Mouse (Mus musculus) thymus, postnatal 0 days (tissue): ENCODE measurements around the gene Slc5a5. TPM values are rescaled to one million over a fixed set of nuclear protein-coding genes. Genes with fewer than 3 reads are reported as not detected.
A peak's percentile ranks its signal among the peaks of the same experiment; 100 is the strongest.
"Not testable (repeated sequence)": the region's sequence is repeated elsewhere in the genome, so short reads cannot be mapped to it uniquely, and the experiment has no call there.

Experiments used
- DNase-seq: peaks from one replicate; pipeline ENCODE4 v3.0.0-alpha.2; 2015; ENCODE audit warnings: low spot score
- polyA plus RNA-seq: library from polyadenylated mRNA; unstranded; fragments of >200 nt; fragmentation: Nextera tagmentation; extraction: Ambion mirVana; gene quantifications from 2 replicates; pipeline ENCODE4 v1.2.1, GENCODE M21; 2015

The Slc5a5 gene
- polyA plus RNA-seq, 1 experiment from 2014 or later: 0.49 TPM

DNA sequence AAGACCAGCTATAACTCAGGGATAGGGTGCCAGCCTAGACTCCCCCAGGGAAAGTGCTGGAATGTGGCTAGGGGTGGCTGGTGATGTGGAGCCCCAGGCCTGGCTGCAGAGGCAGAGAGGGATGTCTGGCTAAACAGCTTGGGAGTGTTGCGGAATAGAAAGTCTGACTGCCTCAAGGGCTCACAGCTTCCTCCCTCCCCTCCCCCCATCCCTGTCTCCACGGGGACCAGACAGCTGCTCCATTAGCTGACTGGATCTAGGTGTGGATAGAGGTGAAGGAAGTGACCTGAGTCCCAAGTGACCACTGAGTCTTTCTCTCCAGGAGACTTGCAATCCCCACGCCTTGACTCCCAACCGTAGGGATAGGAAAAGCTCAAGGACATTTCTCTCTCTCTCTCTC lies 10.6 kb upstream of the Slc5a5 start:
- no peak for DNase-seq

DNA sequence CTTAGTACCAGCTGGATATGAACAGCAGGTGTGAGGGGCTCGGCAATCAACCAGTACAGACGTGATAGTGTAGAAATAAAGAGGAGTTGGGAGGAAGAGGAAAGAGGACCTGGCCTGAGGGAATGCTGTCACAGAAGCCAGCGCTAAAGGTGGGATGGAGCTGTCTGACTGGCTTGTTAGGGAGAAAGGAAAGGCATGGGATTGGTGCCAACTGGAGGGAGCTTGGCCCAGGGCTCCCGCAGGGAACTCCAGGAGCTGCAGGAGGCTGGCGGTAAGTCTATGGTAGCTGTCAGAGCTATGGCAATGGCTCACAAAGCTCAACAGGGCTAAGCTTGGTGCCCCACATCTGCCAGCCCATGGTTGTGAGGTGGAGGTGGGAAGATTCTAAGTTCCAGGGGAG lies 9.7 kb upstream of the Slc5a5 start:
- no peak for DNase-seq

DNA sequence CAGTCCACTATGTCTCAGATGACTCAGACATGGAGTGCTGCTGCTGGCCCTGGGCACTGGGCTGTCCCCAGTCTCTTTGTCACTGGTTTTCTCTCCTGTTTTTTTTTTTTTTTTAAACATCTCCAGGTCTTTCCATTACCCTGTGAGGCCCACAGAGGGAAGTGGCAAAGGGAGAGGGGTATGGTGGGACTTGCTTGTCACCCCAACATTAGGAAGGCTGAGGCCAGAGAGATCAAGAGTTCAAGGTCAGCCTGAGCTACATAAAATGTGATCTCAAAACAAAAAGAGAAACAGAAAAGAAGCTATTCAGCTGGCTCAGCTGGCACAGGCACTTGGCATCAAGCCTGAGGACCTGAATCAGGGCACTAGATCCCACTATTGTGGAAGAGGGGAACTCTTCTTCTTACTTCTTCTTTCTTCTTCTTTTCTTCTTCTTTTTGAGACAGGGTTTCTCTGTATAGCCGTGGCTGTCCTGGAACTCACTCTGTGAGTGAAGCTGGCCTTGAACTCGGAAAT lies 8.4 kb upstream of the Slc5a5 start:
- DNase-seq: no peak

DNA sequence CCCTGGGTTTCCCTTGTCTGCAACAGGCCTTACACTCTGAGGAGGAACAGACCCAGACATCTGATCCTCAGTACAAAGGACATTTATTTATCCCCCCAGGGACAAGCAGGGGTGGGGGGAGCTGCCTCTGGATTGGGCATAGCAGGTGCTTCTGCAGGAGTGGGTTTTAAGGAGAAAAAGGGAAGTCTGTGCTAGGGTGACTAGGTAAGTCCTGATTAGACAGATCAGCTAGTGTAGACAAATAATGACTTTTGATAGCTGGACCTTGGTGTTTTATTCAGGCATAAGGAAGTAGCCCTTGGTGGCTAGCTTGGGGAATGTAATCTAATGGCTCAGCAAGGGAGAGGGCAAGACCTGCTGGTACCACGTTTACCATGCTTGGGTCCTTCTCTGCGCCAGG lies 6.7 kb upstream of the Slc5a5 start:
- DNase-seq: no peak

DNA sequence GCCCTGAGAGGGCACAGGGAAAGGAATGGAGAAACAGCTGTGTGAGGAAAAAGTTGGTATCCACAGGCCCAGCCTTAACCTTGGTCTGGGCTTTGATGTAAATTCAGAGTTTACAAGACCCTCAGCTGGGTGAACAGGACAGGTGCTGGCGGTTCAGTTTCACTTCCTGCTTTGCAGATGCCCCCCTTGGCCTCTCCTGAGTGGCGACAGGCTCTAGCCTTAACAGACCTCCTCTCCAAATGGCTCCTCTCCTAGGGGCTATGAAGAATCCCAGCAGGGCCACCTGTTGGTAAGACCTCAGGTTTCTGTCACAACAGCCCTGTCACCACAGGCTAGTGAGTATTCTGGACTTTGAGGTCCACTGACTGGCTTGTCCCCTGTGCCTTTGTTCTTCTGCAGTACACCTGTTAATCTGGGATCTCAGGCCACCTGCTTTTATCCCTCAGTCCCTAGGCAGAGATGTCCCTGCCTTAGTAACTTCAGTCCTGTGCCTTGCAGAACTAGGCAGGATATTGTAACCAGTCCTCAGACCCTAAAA lies 6.2 kb upstream of the Slc5a5 start:
- peak; percentile 42 for DNase-seq

GRCm38 (mm10) chr8:70897681-70898413 lies 5.3 kb upstream of the Slc5a5 start:
- DNase-seq: peak; percentile 86

- DNase-seq: peak; percentile 98
These were observed 4.6 kb upstream of the Slc5a5 start, which contains the start of gene Rpl18a for GRCm38 (mm10) chr8:70897021-70897680. TSS of gene Rpl18a (minus strand) at chr8:70897412.

DNA sequence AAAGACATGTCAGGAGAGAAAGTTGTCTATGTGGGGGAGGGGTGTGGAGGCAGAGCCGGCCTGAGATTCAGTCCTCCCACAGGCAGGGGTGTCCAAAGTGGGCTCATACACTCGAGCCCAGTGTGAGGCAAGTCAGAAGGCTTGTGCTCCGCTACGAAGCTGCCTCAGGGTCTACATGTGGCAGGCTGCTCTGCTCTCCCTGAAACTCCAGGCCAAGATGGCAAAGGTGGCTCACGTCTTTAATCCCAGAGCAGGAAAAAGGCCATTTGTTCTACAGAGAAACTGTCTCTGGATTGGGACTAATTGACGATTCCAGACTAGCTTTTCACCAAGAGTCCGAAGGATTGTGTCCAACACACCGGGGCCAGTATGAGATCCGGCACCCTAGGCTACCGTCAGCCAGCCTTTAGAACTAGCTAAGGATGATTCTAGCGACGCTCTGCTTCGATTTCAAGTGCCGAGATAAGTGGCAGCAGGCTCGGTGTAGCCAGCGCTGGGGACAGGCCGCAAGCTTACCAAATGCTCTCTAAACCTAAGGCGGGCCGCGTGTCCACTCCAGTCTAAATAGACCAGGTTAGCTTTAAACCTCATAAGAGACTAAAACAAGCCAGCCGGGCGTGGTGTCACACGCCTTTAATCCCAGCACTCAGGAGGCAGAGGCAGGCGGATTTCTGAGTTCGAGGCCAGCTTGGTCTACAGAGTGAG lies 3.9 kb upstream of the Slc5a5 start:
- DNase-seq: peak; percentile 13

- not testable (repeated sequence) for DNase-seq
These were observed 3.2 kb upstream of the Slc5a5 start for GRCm38 (mm10) chr8:70895571-70896259.

DNA sequence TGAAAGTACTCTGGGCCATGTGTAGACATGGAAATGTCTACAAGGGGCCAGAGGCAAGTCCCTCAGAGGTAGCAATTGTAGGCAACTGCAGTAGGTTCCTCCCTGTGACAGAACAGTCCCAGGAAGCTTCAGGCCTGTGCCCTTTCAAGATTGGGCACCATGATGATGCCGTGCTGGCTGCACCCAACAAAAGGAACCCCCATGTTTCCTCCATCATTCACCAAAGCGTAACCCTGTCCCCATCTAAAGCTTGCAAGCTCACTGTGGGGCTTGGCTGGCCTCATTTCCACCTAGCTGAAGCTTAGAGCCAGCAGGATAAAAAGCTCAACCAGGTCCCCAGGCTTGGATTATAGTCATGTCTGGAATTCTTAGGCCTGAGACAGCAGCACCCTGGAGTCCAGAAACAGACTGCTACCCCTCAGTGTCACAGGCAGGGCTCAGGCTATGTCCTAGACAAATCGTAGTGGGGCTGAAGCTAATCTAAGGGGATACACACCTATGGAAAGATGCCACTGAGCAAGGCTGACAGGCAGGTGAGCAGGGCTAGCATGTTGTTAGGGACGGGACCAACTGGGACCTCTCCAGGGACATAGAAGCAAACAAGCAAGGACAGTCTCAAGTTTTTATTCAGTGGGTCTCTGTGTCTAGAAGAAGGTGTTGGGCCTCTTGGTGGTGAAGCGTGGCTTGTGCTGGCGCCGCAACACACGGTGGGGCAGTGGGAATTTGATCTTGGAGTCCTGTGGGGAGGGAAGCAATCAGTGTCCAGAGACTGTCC lies 2.4 kb upstream of the Slc5a5 start:
- DNase-seq: no peak

GRCm38 (mm10) chr8:70894385-70894720 lies 1.8 kb upstream of the Slc5a5 start:
- no peak for DNase-seq

DNA sequence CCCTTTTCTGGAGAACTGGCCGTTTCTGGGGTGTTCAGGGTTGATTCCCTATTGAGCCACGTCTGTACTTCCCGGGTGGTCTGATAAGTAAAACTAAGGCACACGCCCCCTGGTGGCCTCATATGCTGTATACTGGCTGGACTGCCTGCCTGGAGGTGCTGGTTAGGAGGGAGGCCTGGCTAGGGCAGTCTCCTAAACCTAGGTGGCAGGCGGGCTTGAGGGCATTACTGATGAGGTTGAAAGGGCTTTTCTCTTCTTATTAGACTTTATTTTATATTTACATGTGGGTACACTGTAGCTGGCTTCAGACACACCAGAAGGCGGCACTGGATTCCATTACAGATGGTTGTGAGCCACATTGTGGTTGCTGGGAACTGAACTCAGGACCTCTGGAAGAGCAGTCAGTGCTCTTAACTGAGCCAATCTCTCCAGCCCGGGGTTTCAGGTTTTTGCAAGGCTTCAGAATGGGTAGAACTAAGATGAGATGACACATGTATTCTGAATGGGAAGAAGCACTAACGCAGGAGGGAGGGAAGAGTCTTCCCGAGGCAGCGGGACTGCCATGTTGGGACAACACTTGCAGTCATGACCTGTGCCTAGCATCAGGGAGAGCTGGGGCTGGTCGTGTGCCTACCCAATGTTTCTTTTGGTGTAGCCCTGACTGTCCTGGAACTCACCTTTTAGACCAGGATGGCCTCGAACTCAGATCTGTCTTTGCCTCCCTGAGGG lies 1.3 kb upstream of the Slc5a5 start:
- peak; percentile 83 for DNase-seq

- no peak for DNase-seq
These were observed 519 bp upstream of the Slc5a5 start for GRCm38 (mm10) chr8:70892896-70893655.

DNA sequence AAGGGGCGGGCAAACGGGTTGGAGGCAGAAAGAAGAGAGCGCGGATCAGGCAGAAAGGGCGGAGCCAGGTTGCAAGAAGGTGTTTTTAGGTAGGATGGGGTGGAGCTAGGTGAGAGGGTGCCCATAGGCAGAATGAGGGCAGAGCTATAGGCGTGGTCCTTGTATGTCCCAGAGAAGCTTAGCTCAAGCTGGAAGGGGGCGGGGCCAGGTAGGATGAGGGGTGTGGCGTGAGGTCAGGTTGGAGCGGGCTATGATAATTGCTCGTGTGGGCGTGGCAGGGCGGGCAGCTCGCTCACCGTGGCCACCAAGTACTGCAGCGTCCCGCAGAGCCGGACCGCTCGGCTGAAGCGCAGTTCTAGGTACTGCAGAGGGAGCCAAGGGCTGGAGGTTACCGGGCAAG lies 1.2 kb downstream of the Slc5a5 start:
- DNase-seq: no peak

DNA sequence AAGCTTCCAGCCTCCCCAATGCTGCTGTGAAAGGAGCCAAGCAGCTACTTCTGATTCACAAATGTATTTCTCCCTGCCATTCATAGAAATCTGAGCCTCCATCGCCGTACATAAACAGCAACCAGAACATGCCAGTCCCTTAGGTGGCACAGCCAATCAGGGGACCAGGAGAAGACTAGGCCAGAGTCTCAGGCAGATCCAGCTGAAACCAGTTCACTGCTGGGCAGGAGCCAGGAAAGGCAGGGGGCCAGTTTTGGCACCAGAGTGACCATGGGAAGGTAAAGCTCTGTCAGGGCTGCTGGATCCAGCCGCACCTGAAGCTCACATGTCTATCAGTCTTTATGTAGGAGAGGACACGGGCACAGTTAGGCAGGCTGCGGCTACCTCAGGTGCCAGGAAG lies 1.9 kb downstream of the Slc5a5 start:
- no peak for DNase-seq

- DNase-seq: peak; percentile 36
These were observed 4.9 kb downstream of the Slc5a5 start for GRCm38 (mm10) chr8:70887669-70888068.

GRCm38 (mm10) chr8:70885612-70886011 lies 6.9 kb downstream of the Slc5a5 start:
- DNase-seq: peak; percentile 43

DNA sequence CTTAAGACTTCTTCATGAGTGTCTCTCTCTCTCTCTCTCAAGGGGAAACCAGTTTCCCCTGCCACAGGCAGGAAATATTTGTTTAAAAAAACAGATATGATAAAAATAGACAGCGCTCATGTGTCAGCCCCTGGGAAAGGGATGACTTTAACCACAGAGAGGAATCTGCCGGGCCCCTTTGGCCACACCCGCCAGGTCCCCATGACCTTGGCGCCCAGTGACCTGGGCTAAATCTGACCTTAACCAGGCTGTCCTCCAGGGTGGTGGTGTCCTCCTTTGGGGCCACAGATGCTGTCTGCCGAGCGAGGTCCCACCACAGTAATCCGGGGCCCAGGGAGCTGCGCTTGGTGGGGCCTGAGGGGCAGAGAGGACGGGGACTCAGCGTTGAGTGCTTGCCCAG lies 7.9 kb downstream of the Slc5a5 start:
- no peak for DNase-seq

- no peak for DNase-seq
These were observed 8.4 kb downstream of the Slc5a5 start for GRCm38 (mm10) chr8:70884186-70884585.
